Mouse (Mus musculus): ENCODE data around the gene Hcrt. TPM values are rescaled to one million over a fixed set of nuclear protein-coding genes. Genes with fewer than 3 reads are reported as not detected.

Hcrt gene
- polyA plus RNA-seq, 2 experiments: not detected

- DNase-seq (ENCODE audit: low read depth in 3 of 3, low spot score in 3 of 3): no peak
- 73% methylated on average over 8 of the region's 8 CpGs for WGBS (ENCODE audit: insufficient replicate concordance)
These were observed 17.5 kb upstream of the Hcrt start for GRCm38 (mm10) chr11:100780247-100780646.

GRCm38 (mm10) chr11:100778069-100778468 lies 15.3 kb upstream of the Hcrt start:
- H3K27me3 ChIP-seq (ENCODE audit: control insufficient read depth, insufficient read depth, low read length): no peaks in the 10 kb centered on the region

More at GRCm38 (mm10) chr11:100780247-100780646, 17.5 kb upstream of the Hcrt start:
- Histone ChIP-seq H3K27me3 (ENCODE audit: control insufficient read depth, insufficient read depth, low read length) (no peaks in the 10 kb centered on the region), H3K27ac (no peak overlapping the region), H3K9me3 (ENCODE audit: control insufficient read depth, low read length) (no peaks in the 10 kb centered on the region), H3K36me3 (replicated peaks; ENCODE audit: control insufficient read depth, insufficient read depth, low read depth) (peaks cover 22% of the 10 kb centered on the region), H3K4me3 (ENCODE audit: insufficient read depth in 1 of 2, low read depth in 2 of 2, low read length in 2 of 2) (no peak overlapping the region), H3K9ac (replicated peaks) (no peak overlapping the region), H3K4me2 (ENCODE audit: low read depth) (no peak overlapping the region), H3K4me1 (replicated peaks; ENCODE audit: control insufficient read depth in 2 of 2, insufficient read depth in 2 of 2, low read length in 1 of 2) (peaks cover 0 to 2% of the 10 kb centered on the region in 2 experiments; a peak in 1 of 4 replicates)
- ATAC-seq (ENCODE audit: insufficient read depth): no peak
- TF ChIP-seq CTCF (IDR thresholded peaks at IDR 0.05; ENCODE audit: low read depth) (no peak), EP300 (IDR thresholded peaks at IDR 0.05; ENCODE audit: low read depth) (no peak)

DNA sequence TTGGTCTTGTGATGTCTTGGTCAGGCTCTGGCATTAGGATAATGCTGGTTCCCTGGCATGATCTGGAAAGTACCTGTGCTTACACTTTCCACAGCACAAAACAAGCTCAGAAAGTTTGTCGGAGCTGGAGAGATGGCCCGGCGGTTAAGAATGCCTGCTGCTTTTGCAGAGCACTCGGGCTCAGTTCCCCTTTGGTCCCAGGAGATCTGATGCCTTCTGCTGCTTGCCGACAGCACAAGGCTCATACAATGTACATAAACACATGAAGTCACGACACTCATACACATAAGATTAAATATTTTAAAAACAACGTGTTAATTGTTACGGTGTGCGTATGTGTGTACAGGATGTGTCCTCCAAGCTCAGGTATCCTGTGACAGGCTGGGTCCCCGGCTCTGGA lies 13.2 kb upstream of the Hcrt start:
- Histone ChIP-seq H3K27ac (no peak overlapping the region), H3K36me3 (replicated peaks; ENCODE audit: control insufficient read depth, insufficient read depth, low read depth) (peaks cover 5% of the 10 kb centered on the region; the same call in 1 of the 2 replicates), H3K27me3 (ENCODE audit: control insufficient read depth, insufficient read depth, low read length) (no peaks in the 10 kb centered on the region), H3K9me3 (ENCODE audit: control insufficient read depth, low read length) (no peaks in the 10 kb centered on the region), H3K9ac (replicated peaks) (no peak overlapping the region), H3K4me1 (replicated peaks; ENCODE audit: control insufficient read depth in 2 of 2, insufficient read depth in 2 of 2, low read length in 1 of 2) (0 out of 4 replicates have a peak, but pooled peaks cover 0 to 2% of the 10 kb centered on the region in 2 experiments), H3K4me3 (ENCODE audit: insufficient read depth in 1 of 2, low read depth in 2 of 2, low read length in 2 of 2) (no peak overlapping the region), H3K4me2 (ENCODE audit: low read depth) (no peak overlapping the region)
- no peak for DNase-seq (ENCODE audit: low read depth in 3 of 3, low spot score in 3 of 3)
- no peak for TF ChIP-seq CTCF (IDR thresholded peaks at IDR 0.05; ENCODE audit: low read depth)
- 76% methylated on average over 10 of the region's 10 CpGs for WGBS (ENCODE audit: insufficient replicate concordance)
- ATAC-seq (ENCODE audit: insufficient read depth): no peak

More at GRCm38 (mm10) chr11:100778069-100778468, 15.3 kb upstream of the Hcrt start:
- no peak for ATAC-seq (ENCODE audit: insufficient read depth)
- no peak for DNase-seq (ENCODE audit: low read depth in 3 of 3, low spot score in 3 of 3)
- Histone ChIP-seq H3K27ac (no peak overlapping the region), H3K36me3 (replicated peaks; ENCODE audit: control insufficient read depth, insufficient read depth, low read depth) (peaks cover 16% of the 10 kb centered on the region), H3K4me3 (ENCODE audit: insufficient read depth in 1 of 2, low read depth in 2 of 2, low read length in 2 of 2) (no peak overlapping the region), H3K9ac (replicated peaks) (no peak overlapping the region), H3K9me3 (ENCODE audit: control insufficient read depth, low read length) (no peaks in the 10 kb centered on the region), H3K4me1 (replicated peaks; ENCODE audit: control insufficient read depth in 2 of 2, insufficient read depth in 2 of 2, low read length in 1 of 2) (no peaks in the 10 kb centered on the region), H3K4me2 (ENCODE audit: low read depth) (no peak overlapping the region)
- WGBS (ENCODE audit: insufficient replicate concordance): 41% methylated on average over 3 of the region's 3 CpGs
- TF ChIP-seq CTCF (IDR thresholded peaks at IDR 0.05; ENCODE audit: low read depth) (no peak), EP300 (IDR thresholded peaks at IDR 0.05; ENCODE audit: low read depth) (no peak)

- Histone ChIP-seq H3K4me3 (ENCODE audit: insufficient read depth in 1 of 2, low read depth in 2 of 2, low read length in 2 of 2) (no peak overlapping the region), H3K4me2 (ENCODE audit: low read depth) (no peak overlapping the region), H3K9ac (replicated peaks) (no peak overlapping the region), H3K27me3 (ENCODE audit: control insufficient read depth, insufficient read depth, low read length) (no peaks in the 10 kb centered on the region), H3K36me3 (replicated peaks; ENCODE audit: control insufficient read depth, insufficient read depth, low read depth) (peaks cover 4% of the 10 kb centered on the region; the same call in 1 of the 2 replicates), H3K4me1 (replicated peaks; ENCODE audit: control insufficient read depth in 2 of 2, insufficient read depth in 2 of 2, low read length in 1 of 2) (0 out of 4 replicates have a peak, but pooled peaks cover 0 to 3% of the 10 kb centered on the region in 2 experiments), H3K9me3 (ENCODE audit: control insufficient read depth, low read length) (no peaks in the 10 kb centered on the region), H3K27ac (no peak overlapping the region)
- WGBS (ENCODE audit: insufficient replicate concordance): 60% methylated on average over 4 of the region's 4 CpGs
- no peak for DNase-seq (ENCODE audit: low read depth in 3 of 3, low spot score in 3 of 3)
- ATAC-seq (ENCODE audit: insufficient read depth): no peak
- TF ChIP-seq CTCF (IDR thresholded peaks at IDR 0.05; ENCODE audit: low read depth) (no peak), EP300 (IDR thresholded peaks at IDR 0.05; ENCODE audit: low read depth) (no peak)
These were observed 11.5 kb upstream of the Hcrt start for GRCm38 (mm10) chr11:100774261-100774660.

DNA sequence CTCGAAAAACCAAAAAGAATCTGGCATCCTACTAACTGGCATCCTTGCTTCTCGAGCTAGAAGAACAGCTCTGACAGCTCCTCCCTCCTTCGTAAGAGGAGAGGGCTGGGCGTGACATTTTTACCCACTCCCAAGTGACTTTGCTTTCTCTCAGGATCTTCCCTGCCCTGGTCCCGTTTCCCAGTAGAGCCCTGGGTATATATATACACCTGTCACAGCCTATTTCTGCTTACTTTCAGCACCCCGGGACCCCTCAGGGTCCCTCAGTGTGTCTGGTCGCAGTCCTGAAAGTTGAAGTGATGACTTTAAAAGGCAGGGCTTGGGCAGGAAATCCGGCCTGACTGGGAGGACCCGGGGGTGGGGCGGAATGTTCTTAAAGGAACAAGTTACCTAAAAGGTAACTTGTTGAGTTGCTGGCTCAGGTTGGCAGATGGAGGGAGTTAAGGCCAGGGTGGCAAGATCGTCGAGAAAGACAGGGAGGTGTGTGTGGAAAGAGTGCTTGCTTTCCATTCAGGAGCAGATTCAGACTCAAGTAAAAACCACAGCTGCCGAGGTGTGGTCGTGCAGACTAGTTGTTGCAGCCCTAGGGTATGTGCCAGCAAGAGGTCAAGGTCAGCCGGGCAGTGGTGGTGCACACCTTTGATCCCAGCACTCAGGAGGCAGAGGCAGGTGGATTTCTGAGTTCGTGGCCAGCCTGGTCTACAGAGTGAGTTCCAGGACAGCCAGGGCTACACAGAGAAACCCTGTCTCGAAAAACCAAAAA lies 8.1 kb upstream of the Hcrt start, which contains the start of gene Ghdc:
Gene Ghdc, minus strand, starts transcription at position 312 of the 763 bp plus-strand sequence.
- H3K9me3 ChIP-seq (ENCODE audit: control insufficient read depth, low read length): no peaks in the 10 kb centered on the region
- no peak for TF ChIP-seq CTCF (IDR thresholded peaks at IDR 0.05; ENCODE audit: low read depth)
- no peak for TF ChIP-seq EP300 (IDR thresholded peaks at IDR 0.05; ENCODE audit: low read depth)
- H3K36me3 ChIP-seq (replicated peaks; ENCODE audit: control insufficient read depth, insufficient read depth, low read depth): no peaks in the 10 kb centered on the region
- H3K4me2 ChIP-seq (ENCODE audit: low read depth): peak within 1 kb of the TSS; percentile 74
- no peaks in the 10 kb centered on the region for H3K27me3 ChIP-seq (ENCODE audit: control insufficient read depth, insufficient read depth, low read length)
- H3K27ac ChIP-seq: no peak within 1 kb of the TSS
- peak within 1 kb of the TSS; percentile 54 for H3K9ac ChIP-seq (replicated peaks)
- 7% methylated on average over 17 of the region's 17 CpGs for WGBS (ENCODE audit: insufficient replicate concordance)
- DNase-seq (ENCODE audit: low read depth in 3 of 3, low spot score in 3 of 3) (peak; percentile 46 to 53 (median 48)), ATAC-seq (ENCODE audit: insufficient read depth) (peak; percentile 59)
- H3K4me3 ChIP-seq (ENCODE audit: insufficient read depth in 1 of 2, low read depth in 2 of 2, low read length in 2 of 2): peak within 1 kb of the TSS; percentile 61 to 62
- 0 out of 4 replicates have a peak, but pooled peaks cover 0 to 3% of the 10 kb centered on the region in 2 experiments for H3K4me1 ChIP-seq (replicated peaks; ENCODE audit: control insufficient read depth in 2 of 2, insufficient read depth in 2 of 2, low read length in 1 of 2)
